Mouse (Mus musculus) G1E (cell line): ENCODE measurements around the gene Itga5.
"Not testable (repeated sequence)": the region's sequence is repeated elsewhere in the genome, so short reads cannot be mapped to it uniquely, and the experiment has no call there.

Experiments used
- CTCF ChIP-seq: IDR thresholded peaks from 2 replicates; pipeline ENCODE4 v1.5.1; 2012; ENCODE audit warnings: low read depth, low read length, inconsistent platforms, mixed read lengths
- GATA1 ChIP-seq: IDR thresholded peaks from 2 replicates; pipeline ENCODE4 v1.6.1; 2012; ENCODE audit warnings: borderline replicate concordance, low read length, inconsistent platforms, mixed read lengths

- TF ChIP-seq CTCF, GATA1: not testable (repeated sequence)
These were observed 39.0 kb upstream of the Itga5 start for GRCm38 (mm10) chr15:103405586-103405985.
